Mouse (Mus musculus) adrenal gland (tissue): ENCODE results near the gene Lrrc17.

Experiments
- intact Hi-C: fragments of 180-260 bp; cut with DNase I; formaldehyde crosslinking; loops from one replicate; pipeline ENCODE4 v1.15.1; 2025
- long read RNA-seq, 2 experiments: library from polyadenylated mRNA; unstranded; transcript quantifications; one replicate each; pipeline ENCODE4 v2.0.0; 2020; ENCODE audit warnings: borderline replicate concordance in 1 of 2; ENCODE audit not compliant: insufficient replicate concordance in 1 of 2

Lrrc17 gene
- long read RNA-seq, experiment 1, partial matches to known transcripts: 0 of 2 reads
- long read RNA-seq, experiment 1, other reads (novel, unspliced or antisense): 0 of 2 reads
- long read RNA-seq, experiment 2: 0 reads

GRCm38 (mm10) chr5:21543409-21544201, at the start of gene Lrrc17:
Lrrc17 (plus strand) TSS chr5:21543559.
- intact Hi-C loops: no loop called here

DNA sequence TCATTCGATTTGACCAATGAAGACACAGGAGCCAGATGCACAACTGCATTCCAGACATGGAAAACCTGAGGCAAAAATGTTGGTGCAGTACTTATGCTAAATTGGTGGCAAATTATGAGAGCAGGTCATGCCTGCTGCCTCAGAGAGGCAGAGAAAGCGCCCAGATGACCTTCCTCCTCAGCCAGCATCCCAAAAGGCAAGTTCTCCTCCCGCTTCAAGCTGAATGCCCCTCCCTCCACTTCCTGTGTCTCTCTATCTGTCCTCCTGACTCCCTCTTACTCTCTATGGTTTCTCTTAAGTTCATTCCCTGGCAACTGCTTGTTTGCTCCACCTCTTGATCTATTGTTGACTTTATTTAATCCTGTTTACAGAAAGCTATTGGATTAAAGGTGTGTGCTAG, 48.6 kb upstream of the Lrrc17 start:
- intact Hi-C loops: no loop called here

GRCm38 (mm10) chr5:21496321-21496720, 47.0 kb upstream of the Lrrc17 start:
- intact Hi-C loops: no loop called here

DNA sequence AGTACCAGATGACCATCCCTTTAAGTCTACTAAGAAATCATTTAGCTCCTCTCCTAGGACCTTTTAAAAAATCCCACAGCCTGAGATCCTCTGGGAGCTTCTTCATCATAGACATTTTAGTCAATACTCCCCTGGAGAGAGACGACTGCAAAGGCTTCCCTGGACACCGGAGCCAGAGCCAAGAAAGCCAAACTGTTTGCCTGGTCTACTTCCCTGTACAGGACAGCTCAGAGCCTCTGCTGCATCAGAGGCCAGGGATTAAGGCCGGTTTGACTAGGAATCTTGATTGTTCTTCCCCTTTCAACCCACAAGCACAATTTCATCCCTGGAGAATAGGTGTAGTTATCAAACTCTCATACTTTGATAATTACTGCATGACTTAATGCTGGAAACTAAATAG, 46.5 kb upstream of the Lrrc17 start:
- intact Hi-C loops: no loop called here

GRCm38 (mm10) chr5:21498490-21498889, 44.9 kb upstream of the Lrrc17 start:
- intact Hi-C loops: no loop called here

- intact Hi-C loops: no loop called here
These were observed 44.4 kb upstream of the Lrrc17 start for GRCm38 (mm10) chr5:21498925-21499324.

DNA sequence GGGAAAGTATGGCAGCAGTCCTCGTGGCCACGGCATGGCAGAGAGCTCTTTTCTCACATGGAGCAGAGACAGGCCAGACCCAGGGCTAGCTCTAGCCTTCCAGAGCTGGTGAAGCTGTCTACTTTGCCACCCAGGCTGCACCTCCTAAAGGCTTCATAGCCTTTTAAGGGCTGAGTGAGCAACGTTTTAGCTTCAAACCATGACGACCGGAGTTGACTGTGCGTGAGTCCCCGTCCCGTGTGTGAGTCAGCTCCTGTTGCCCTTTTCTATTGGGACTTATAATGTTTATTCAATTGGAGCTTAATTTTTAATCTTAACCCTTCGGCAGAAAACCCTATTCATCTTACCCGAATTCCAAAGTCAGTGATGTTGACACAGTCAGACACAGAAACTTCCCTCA, 43.2 kb upstream of the Lrrc17 start:
- intact Hi-C loops: no loop called here

- intact Hi-C loops: no loop called here
These were observed 42.4 kb upstream of the Lrrc17 start for GRCm38 (mm10) chr5:21500941-21501340.

GRCm38 (mm10) chr5:21502936-21503610, 40.3 kb upstream of the Lrrc17 start:
- intact Hi-C loops: no loop called here

- intact Hi-C loops: no loop called here
These were observed 38.2 kb upstream of the Lrrc17 start for GRCm38 (mm10) chr5:21505159-21505558.

DNA sequence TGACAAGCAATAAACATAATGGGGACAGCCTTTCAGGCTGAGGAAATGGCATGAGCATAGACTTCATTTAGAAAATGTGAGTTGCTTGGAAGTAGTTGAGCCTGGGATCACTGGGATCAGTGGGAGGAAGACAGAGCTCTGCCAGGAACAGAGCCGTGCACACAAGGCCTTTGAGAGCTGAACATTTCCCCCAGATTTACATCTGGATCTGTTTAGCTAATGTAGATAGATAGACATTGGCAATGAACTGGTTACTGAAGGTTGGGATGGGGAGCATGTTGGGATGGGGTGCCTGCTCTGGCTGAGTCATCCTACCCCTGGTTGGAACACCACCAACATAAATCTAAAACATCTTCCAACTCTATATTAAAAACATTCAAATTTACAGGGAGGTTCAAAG, 36.5 kb upstream of the Lrrc17 start:
- intact Hi-C loops: no loop called here

- intact Hi-C loops: no loop called here
These were observed 33.6 kb upstream of the Lrrc17 start for GRCm38 (mm10) chr5:21509801-21510200.

DNA sequence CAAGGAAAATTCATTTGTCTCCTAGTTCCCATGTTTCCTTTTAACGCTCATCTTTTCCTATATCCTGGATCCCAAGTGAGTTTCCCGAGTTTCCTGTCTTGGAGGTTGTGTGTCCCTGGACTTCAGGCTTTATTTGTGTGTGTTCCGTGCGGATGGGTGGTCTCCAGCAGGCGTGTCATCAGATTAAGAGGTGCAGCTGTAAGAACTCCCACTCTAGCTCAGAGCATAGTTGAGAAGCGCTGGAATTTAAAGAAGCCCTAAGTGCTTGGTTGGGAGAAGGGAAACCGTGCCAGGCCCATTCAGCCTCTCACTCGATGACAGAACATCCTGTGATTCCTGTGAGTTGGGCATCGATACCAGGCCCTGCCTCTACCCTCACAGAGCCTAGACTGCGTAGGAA, 30.0 kb upstream of the Lrrc17 start:
- intact Hi-C loops: no loop called here

GRCm38 (mm10) chr5:21517562-21517961, 25.8 kb upstream of the Lrrc17 start:
- intact Hi-C loops: no loop called here

DNA sequence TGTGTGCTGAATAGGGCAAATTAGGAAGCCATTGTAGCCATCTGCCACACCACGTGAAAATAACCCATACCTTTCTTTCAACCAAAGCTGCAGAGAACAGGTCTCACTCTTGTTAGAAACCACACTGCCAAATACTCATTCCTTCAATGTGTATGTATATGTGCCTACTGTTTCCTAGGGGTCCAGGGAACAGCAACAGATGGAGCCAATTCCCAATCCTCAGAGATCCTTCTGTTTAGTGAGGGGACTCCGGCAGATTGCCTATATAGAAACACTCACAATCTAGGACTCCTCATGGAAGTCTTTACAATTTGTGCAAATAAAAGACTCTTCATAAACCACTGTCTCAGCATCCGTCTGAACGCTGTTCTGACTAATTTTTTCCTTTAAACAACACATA, 25.2 kb upstream of the Lrrc17 start:
- intact Hi-C loops: no loop called here

GRCm38 (mm10) chr5:21519166-21519565, 24.2 kb upstream of the Lrrc17 start:
- intact Hi-C loops: no loop called here

GRCm38 (mm10) chr5:21526835-21527485, 16.4 kb upstream of the Lrrc17 start:
- intact Hi-C loops: no loop called here

GRCm38 (mm10) chr5:21527488-21527911, 15.9 kb upstream of the Lrrc17 start:
- intact Hi-C loops: no loop called here

- intact Hi-C loops: no loop called here
These were observed 15.1 kb upstream of the Lrrc17 start for GRCm38 (mm10) chr5:21528068-21528842.

- intact Hi-C loops: no loop called here
These were observed 14.1 kb upstream of the Lrrc17 start for GRCm38 (mm10) chr5:21529110-21529720.

DNA sequence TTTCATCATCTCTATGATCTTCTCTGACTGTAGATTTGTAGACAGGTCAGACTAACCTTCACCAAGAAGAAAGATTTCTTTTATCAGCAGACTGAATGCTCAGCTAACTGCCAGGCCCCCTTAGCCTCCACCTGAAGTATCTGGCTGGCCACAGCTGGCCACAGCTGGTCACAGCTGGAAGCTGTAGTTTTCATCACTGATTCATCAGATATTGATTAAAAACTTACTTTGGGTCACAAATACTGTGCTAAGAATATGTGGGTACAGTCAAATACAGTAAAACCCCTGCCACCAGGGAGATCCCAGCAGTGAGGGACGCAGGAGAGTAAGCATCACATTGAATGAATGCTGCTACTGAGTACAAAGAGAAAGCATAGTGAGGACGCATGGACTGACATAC, 11.2 kb upstream of the Lrrc17 start:
- intact Hi-C loops: no loop called here
